Mouse (Mus musculus): ENCODE results near the gene Dusp10. TPM values are rescaled to one million over a fixed set of nuclear protein-coding genes. Genes with fewer than 3 reads are reported as not detected.

Gene Dusp10
- polyA plus RNA-seq, 1 experiment from 2014 or later = 5.1 TPM

Other genes starting within 250 kb of the Dusp10 start
- 0.65 and 0.78 TPM in 2 replicates for gene 1700056E22Rik, start 21.0 kb downstream of the Dusp10 start, polyA plus RNA-seq (2015; fragmentation: Nextera tagmentation; extraction: Ambion mirVana)

All from forebrain, embryonic 15.5 days (tissue).